Mouse (Mus musculus): ENCODE measurements around the gene Sgsh.

The Sgsh gene

GRCm38 (mm10) chr11:119307916-119308315 lies 47.4 kb downstream of the Sgsh start:
- in situ Hi-C loops (cut with MboI, MseI) = no loop called here

- in situ Hi-C loops (cut with MboI, MseI) = no loop called here
These were observed 47.8 kb downstream of the Sgsh start, which contains the start of gene Card14 for GRCm38 (mm10) chr11:119307658-119307867. Gene Card14 (plus strand): TSS chr11:119307768.

- in situ Hi-C loops (cut with MboI, MseI) = no loop called here
These were observed 48.3 kb downstream of the Sgsh start for GRCm38 (mm10) chr11:119306762-119307657.

- in situ Hi-C loops (cut with MboI, MseI) = no loop called here
These were observed 50.2 kb downstream of the Sgsh start for GRCm38 (mm10) chr11:119304904-119305712.

- in situ Hi-C loops (cut with MboI, MseI) = no loop called here
These were observed 54.4 kb downstream of the Sgsh start for GRCm38 (mm10) chr11:119300986-119301385.

- in situ Hi-C loops (cut with MboI, MseI) = no loop called here
These were observed 54.9 kb downstream of the Sgsh start for GRCm38 (mm10) chr11:119300246-119300935.

GRCm38 (mm10) chr11:119299391-119300245 lies 55.7 kb downstream of the Sgsh start, which contains the start of gene Eif4a3:
Gene Eif4a3 (minus strand): TSS chr11:119300089.
- in situ Hi-C loops (cut with MboI, MseI) = no loop called here

- in situ Hi-C loops (cut with MboI, MseI) = no loop called here
These were observed 56.4 kb downstream of the Sgsh start for GRCm38 (mm10) chr11:119298917-119299316.

- in situ Hi-C loops (cut with MboI, MseI) = no loop called here
These were observed 57.3 kb downstream of the Sgsh start for GRCm38 (mm10) chr11:119297996-119298395.

Data from T-helper 17 cell (primary cell).